Mouse (Mus musculus) liver, postnatal 0 days (tissue): ENCODE results near the gene Cnpy4.

Experiments used
- CTCF ChIP-seq: sonication (generic); IDR thresholded peaks from 2 replicates; pipeline ENCODE4 v1.5.1; 2016; ENCODE audit warnings: antibody characterized with exemption, low read depth
- EP300 ChIP-seq: IDR thresholded peaks from 2 replicates; pipeline ENCODE4 v1.6.1; 2016; ENCODE audit warnings: antibody characterized with exemption, low read depth, mild to moderate bottlenecking

DNA sequence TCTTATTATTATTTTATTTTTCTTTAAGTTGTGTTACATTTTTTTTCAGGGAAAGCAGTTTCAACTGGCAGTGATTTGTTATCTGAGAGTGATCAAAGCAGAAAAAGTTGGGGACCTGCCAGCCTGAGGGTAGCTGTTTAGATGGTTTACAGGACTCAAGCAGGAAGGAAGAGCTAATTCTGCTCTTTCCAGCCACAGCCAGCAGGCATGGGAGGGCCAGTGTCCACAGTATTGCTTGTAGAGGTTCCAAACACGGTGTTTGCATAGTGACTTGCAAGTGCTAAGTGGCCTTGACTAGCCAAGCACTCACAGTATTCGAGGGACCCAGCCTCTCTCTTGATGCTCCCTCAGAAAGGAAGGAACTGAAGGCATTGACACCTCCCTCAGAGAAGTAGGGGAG is 54.2 kb downstream of the Cnpy4 start:
- no peak for TF ChIP-seq CTCF
- no peak for TF ChIP-seq EP300
